Mouse (Mus musculus) gonadal fat pad, adult 2 months (tissue): ENCODE data around the gene Coa4. TPM values are rescaled to one million over a fixed set of nuclear protein-coding genes. Genes with fewer than 3 reads are reported as not detected.
A peak's percentile ranks its signal among the peaks of the same experiment; 100 is the strongest.

ENCODE experiments used
- DNase-seq: peaks from one replicate; pipeline ENCODE4 v3.0.0-alpha.2; 2012; ENCODE audit warnings: low read depth
- polyA plus RNA-seq: library from polyadenylated mRNA; depleted of rRNA; stranded (reverse); fragments of >200 nt; gene quantifications from 2 replicates; pipeline ENCODE4 v1.2.3, GENCODE M21; 2012; rRNA removed

Gene Coa4
- 16.9 and 21.3 TPM in 2 replicates for polyA plus RNA-seq

- DNase-seq, result peak; percentile 96
Observed at GRCm38 (mm10) chr7:100536804-100537518, at the start of gene Coa4. Gene Coa4, plus strand, starts transcription at chr7:100537071.

DNA sequence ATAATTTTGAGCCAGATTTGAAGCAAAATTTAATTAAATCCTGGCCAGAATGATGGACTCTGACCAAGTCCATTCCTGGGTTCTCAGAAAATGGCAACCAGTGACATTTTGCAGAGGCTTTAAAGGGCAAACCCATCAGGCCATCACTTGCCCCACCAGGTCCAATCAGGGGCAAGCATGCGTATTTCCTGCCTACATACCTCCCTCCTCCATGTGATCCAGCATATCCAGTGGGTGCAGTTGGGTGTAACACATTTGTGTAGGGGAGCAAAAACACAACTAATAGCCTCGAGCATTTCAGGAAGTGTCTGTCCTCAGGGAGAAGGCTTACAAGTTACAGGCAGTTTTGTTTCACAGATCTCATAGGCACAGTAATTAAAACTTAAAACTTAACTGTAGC, 49.6 kb upstream of the Coa4 start:
- no peak for DNase-seq

GRCm38 (mm10) chr7:100488474-100489048, 48.3 kb upstream of the Coa4 start:
- no peak for DNase-seq

GRCm38 (mm10) chr7:100492391-100493116, 44.3 kb upstream of the Coa4 start:
- DNase-seq, result no peak

GRCm38 (mm10) chr7:100493117-100493483, 43.8 kb upstream of the Coa4 start, which contains the start of gene Ucp2:
Gene Ucp2, plus strand, starts transcription at chr7:100493337.
- no peak for DNase-seq

GRCm38 (mm10) chr7:100493484-100494414, 43.1 kb upstream of the Coa4 start:
- DNase-seq, result no peak

DNA sequence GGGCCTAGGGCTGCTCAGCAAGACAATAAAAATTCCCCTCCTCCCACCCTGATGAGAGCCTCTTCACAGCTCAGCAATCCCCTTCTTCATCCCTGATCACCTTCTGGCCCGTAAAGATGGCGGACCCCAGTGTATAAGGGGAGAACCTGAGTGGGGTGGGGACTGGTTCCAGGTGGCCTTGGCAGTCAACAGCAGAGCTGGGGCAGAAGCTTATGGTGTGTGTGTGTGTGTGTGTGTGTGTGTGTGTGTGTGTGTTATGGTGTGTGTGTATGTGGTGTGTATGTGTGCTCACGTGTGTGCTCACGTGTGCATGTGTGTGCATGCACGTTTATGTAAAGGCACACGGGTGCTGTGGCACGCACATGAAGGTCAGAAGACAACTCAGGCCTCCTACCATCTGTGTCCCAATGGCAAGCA, 42.4 kb upstream of the Coa4 start:
- no peak for DNase-seq

DNA sequence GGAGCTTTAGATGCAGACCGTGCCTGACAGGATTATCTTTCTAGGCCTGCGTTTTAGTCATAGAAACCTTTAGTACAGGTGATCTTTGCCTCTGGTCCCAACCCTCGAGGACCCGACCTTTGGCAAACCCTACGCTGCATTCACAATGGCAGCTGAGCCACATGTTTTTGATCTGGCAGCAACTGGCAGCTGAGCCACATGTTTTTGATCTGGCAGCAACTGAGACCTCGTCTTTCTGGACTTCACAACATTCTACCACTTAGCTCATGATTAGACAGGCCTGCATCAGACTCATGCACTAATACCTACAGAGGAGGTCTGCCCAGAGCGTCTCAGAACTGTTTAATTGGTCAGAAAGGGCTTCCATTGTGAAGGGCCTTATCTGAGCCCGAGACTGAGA, 41.8 kb upstream of the Coa4 start:
- DNase-seq, result no peak

DNA sequence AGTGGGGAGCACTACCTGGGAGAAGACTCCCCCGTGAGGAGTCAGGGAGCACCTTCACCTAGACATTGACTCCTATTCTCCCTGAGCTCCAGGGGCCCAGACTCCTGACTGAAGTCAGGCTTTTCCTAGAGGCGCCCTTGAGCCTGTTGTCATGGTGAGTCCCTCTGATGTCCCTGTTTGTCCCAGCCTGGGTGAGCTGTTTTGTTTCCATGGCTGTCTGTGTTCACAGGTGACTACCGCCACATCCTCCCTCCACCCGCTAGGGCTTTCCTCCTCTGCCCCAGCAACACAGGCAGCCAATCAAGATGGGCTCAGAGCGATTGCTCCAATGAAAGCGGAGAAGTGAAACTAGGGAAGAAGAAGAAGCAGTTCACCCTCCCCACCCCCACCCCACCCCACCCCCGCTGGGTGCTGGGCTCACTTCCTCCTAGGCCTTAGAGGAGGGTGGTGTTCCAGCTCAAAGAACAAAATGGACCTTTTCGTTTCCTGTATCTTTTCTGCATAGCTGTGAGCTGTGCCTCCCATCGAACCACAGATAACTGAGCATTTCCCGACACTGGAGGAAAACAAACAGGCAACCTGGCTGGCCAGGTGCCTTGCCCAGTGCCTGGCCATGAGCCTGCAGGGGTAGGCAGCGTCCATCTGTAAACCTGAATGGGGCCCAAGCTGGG, 41.2 kb upstream of the Coa4 start:
- no peak for DNase-seq

GRCm38 (mm10) chr7:100496371-100496770, 40.5 kb upstream of the Coa4 start:
- no peak for DNase-seq

GRCm38 (mm10) chr7:100496791-100497190, 40.1 kb upstream of the Coa4 start:
- no peak for DNase-seq

- DNase-seq, result no peak
Observed at GRCm38 (mm10) chr7:100497402-100497801, 39.5 kb upstream of the Coa4 start.

GRCm38 (mm10) chr7:100497982-100498381, 38.9 kb upstream of the Coa4 start:
- no peak for DNase-seq

- no peak for DNase-seq
Observed at GRCm38 (mm10) chr7:100499465-100499864, 37.4 kb upstream of the Coa4 start.

DNA sequence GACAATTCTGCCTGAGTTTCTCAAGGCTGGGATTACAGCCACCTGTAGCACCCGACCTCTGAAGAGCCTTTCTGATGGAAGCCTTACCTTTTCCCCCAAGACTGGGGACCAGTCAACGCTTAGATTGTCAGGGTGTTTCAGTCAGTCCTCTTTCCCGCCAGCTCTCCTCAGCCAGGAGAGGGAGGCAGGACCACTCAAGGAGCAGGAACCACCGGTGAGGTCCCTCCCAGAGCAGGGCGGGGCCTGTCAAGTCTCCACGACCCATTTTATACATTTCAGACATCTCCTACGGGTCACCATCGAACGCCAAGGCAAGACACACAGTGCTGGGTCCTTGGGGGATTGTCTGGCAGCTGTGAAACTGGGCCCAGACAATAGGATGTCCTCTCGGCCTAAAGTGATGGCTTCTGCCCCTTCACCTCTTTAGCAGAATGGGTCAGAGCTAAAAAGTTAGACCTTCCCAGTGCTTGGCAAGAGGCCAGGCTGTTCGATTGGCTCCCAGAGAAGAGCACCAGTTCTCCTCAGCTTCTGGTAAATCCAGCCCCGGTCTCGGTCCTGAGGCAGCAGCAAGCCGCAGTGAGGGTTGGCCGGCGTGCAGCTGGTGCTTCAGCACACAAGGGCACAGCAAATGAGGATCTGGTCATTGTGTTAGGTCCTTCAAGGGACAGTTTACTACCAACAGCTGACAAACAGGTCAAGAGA, 36.4 kb upstream of the Coa4 start:
- no peak for DNase-seq

GRCm38 (mm10) chr7:100501027-100501843, 35.6 kb upstream of the Coa4 start:
- DNase-seq, result no peak

DNA sequence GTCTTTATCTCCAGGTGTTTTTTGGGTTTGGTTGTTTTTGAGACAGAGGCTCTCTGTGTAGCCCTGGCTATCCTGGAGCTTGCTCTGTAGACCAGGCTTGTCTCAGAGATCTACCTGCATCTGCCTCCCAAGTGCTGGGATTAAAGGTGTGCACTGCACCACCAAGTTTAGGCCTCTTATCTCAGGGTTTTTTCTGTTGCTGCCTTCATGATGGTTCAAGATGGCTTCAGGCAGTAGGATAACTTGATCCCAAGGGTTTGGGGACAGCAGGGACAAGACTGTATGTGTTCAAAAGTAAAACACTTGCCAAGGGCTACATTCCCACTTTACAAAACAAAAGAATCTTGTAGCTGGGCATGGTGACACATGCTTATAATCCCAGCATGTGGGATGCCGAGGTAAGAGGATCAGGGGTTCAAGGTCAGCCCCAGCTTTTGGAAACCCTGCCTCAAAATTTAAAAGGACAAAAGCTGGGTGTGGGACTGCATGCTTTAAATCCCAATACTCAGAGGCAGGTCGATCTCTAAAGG, 35.0 kb upstream of the Coa4 start:
- no peak for DNase-seq

DNA sequence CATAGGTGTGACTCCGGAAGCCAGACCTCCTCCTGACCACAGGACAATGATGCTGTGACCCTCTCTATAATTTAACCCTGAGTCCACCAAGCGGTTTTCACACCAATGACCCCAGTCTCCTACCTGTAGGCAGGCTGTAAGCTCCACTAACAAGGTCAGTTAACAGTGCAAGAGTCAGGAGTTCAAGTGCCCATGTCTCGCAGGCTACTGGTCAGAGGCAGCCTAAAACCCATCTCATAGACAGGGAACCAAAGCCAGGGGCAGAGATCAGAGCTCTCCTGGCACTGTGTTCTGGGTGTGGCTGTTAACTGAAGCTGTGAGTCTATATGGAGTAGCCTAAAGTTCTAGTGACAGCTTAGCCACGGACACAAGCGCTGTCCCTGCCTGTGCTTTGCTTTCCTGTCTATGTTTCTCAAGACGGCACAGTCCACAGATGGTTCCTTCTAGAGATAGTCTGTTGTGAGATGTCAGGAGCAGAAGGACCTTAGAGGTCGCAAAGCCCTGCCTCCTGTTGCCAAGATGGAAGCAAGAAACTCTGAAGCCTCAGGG, 34.4 kb upstream of the Coa4 start:
- no peak for DNase-seq

GRCm38 (mm10) chr7:100503076-100503475, 33.8 kb upstream of the Coa4 start:
- DNase-seq, result no peak
